Mouse (Mus musculus) midbrain, embryonic 14.5 days (tissue): ENCODE results near the gene Hspbp1. TPM values are rescaled to one million over a fixed set of nuclear protein-coding genes. Genes with fewer than 3 reads are reported as not detected.

ENCODE experiments used
- ATAC-seq: fragments of 200-750 bp; cut with Nextera tagmentation; 2 replicates; pipeline ENCODE4 v1.8.0; 2017; ENCODE audit warnings: moderate number of reproducible peaks, moderate library complexity; ENCODE audit not compliant: low FRiP score, low TSS enrichment
- DNase-seq: peaks from one replicate; pipeline ENCODE4 v3.0.0-alpha.2; 2015
- H3K27ac ChIP-seq: fragments of 300-500 bp; sonication (generic); replicated peaks from 2 replicates; pipeline ENCODE4 v1.5.1; 2014; ENCODE audit warnings: mild to moderate bottlenecking, low read depth, low read length, moderate library complexity
- H3K27me3 ChIP-seq: fragments of 300-500 bp; sonication (generic); 2 replicates; pipeline ENCODE4 v1.6.1; 2014; ENCODE audit warnings: low read length, control low read depth, mixed read lengths; ENCODE audit not compliant: control insufficient read depth, insufficient read depth
- H3K36me3 ChIP-seq: fragments of 300-500 bp; sonication (generic); 2 replicates; pipeline ENCODE4 v1.6.1; 2014; ENCODE audit warnings: low read length, control low read depth; ENCODE audit not compliant: control insufficient read depth, insufficient read depth
- H3K4me1 ChIP-seq: fragments of 300-500 bp; sonication (generic); 2 replicates; pipeline ENCODE4 v1.6.1; 2014; ENCODE audit warnings: mild to moderate bottlenecking, antibody characterized with exemption, low read length, control low read depth; ENCODE audit not compliant: control insufficient read depth, insufficient read depth
- H3K4me2 ChIP-seq: fragments of 300-500 bp; sonication (generic); 2 replicates; pipeline ENCODE4 v1.6.1; 2014; ENCODE audit warnings: mild to moderate bottlenecking, low read length, moderate library complexity
- H3K4me3 ChIP-seq: fragments of 300-500 bp; sonication (generic); replicated peaks from 2 replicates; pipeline ENCODE4 v1.5.1; 2014; ENCODE audit warnings: low read depth, low read length
- H3K9ac ChIP-seq: fragments of 300-500 bp; sonication (generic); replicated peaks from 2 replicates; pipeline ENCODE4 v1.6.1; 2014; ENCODE audit warnings: mild to moderate bottlenecking, low read length, moderate library complexity
- H3K9me3 ChIP-seq: fragments of 300-500 bp; sonication (generic); 2 replicates; pipeline ENCODE4 v1.6.1; 2016; ENCODE audit warnings: low read length, control low read depth, mixed read lengths; ENCODE audit not compliant: control insufficient read depth
- WGBS: fragments of 180-500 bp; shearing (Covaris S2); extraction: QIAGEN DNeasy Blood & Tissue Kit; methylation state at CpG from one replicate; pipeline ENCODE4 v1.1.7; 2014; 5-methylcytosine and 5-hydroxymethylcytosine counted together
- polyA plus RNA-seq: library from polyadenylated mRNA; unstranded; fragments of >200 nt; fragmentation: Nextera tagmentation; extraction: Ambion mirVana; gene quantifications from 2 replicates; pipeline ENCODE4 v1.2.1, GENCODE M21; 2014

Gene Hspbp1
- polyA plus RNA-seq, 1 experiment from 2014 or later, result 136 TPM

DNA sequence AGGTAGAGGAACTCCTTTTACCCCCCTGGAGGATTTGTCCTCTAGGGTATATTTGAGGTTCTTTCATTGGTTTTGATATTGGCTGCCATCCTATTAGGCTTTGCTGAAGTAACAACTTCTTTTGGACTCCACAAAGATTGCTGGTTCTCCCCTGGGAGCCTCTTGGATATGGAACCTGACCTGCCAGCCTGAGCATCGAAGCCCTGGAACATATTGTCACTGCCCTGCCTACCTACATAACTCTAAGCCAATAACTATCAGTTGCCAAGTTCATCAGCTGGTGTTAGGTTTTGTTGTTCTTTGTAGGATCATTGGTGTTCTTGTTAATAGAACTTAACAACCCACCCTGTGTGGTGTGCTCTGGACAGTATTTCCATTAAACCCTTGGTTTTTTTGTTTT, 71.9 kb downstream of the Hspbp1 start:
- no peaks in the 10 kb centered on the region for H3K4me1 ChIP-seq
- 77% methylated on average over 1 of the region's 1 CpGs for WGBS
- no peaks in the 10 kb centered on the region for H3K27me3 ChIP-seq
- ATAC-seq (no peak), DNase-seq (no peak)
- H3K9ac ChIP-seq, result no peak overlapping the region
- H3K27ac ChIP-seq, result no peak overlapping the region
- no peaks in the 10 kb centered on the region for H3K9me3 ChIP-seq
- H3K36me3 ChIP-seq, result no peaks in the 10 kb centered on the region
- H3K4me3 ChIP-seq, result no peak overlapping the region
- no peak overlapping the region for H3K4me2 ChIP-seq

DNA sequence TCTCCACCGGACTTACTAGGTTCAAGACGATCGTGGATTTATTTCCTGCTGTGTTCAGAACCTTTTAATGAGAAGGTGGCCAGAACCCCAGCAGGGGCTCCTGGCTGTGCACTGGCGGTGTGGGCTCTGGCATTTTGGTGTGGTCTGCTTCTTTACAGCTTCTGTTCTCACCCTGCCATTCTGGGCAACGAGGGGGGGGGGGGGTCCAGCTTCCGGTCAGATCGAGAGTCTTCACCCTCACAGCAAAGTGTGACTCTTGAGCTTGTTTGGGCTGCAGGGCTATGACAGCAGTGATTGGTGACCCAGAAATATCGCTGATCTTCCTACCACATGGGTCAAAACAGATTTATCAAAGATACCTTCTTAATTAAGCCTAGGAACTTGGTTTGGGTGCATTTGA, 72.5 kb downstream of the Hspbp1 start:
- H3K36me3 ChIP-seq, result no peaks in the 10 kb centered on the region
- H3K9me3 ChIP-seq, result no peaks in the 10 kb centered on the region
- no peak for DNase-seq
- no peak overlapping the region for H3K4me3 ChIP-seq
- WGBS, result 67% methylated on average over 8 of the region's 8 CpGs
- no peaks in the 10 kb centered on the region for H3K4me1 ChIP-seq
- ATAC-seq, result no peak
- H3K27me3 ChIP-seq, result no peaks in the 10 kb centered on the region
- H3K9ac ChIP-seq, result no peak overlapping the region
- H3K27ac ChIP-seq, result no peak overlapping the region
- H3K4me2 ChIP-seq, result no peak overlapping the region

DNA sequence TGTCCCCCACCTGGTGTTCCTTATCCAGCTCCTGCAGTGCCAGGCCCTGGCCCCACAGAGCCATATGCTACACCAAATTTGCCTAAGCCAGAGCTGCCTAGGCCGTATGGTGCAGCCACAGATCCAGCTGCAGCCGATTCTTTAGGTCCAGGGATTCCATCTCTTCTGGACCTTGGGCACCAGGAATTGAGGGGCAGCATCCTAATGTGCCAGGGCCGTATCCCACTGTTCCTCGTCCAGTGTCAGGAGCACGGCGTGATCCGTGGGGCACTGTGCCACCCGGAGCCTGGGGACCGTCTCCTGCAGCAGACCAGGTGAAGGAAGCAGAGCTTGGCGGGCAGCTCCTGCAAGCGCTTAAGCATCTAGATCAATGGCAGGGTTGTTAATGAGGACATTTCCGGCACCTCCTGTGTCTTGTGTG, 72.9 kb downstream of the Hspbp1 start:
- Histone ChIP-seq H3K36me3 (no peaks in the 10 kb centered on the region), H3K4me3 (no peak overlapping the region), H3K9me3 (no peaks in the 10 kb centered on the region), H3K27me3 (no peaks in the 10 kb centered on the region), H3K4me2 (no peak overlapping the region), H3K27ac (no peak overlapping the region), H3K9ac (no peak overlapping the region), H3K4me1 (no peaks in the 10 kb centered on the region)
- ATAC-seq (no peak), DNase-seq (no peak)
- 81% methylated on average over 12 of the region's 12 CpGs for whole genome bisulfite sequencing

DNA sequence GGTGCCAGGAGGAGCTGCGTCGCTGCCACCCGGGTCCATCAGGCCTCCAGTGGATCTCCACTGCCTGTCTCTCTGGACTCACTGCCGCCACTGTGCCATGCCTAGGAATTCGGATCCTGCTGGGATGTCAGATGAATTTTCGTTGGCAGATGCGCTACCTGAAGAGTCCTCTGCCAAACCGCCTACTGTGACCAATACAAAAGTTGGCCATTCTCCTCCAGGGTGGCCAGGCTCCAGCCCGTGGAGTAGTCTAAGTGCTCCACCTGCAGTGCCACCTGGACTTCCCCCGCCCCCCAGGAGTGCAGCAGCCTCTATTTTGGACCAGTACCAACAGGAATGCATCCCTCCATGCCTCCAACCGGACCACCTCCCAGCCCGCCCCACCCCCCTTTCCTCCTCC, 73.4 kb downstream of the Hspbp1 start:
- Histone ChIP-seq H3K27ac (no peak overlapping the region), H3K4me2 (no peak overlapping the region), H3K4me1 (no peaks in the 10 kb centered on the region), H3K36me3 (no peaks in the 10 kb centered on the region), H3K27me3 (no peaks in the 10 kb centered on the region), H3K9me3 (no peaks in the 10 kb centered on the region), H3K9ac (no peak overlapping the region), H3K4me3 (no peak overlapping the region)
- no peak for ATAC-seq
- no peak for DNase-seq
- WGBS, result 82% methylated on average over 12 of the region's 12 CpGs

Other genes with a start within 250 kb of the Hspbp1 start
- gene Rdh13, start 239.4 kb downstream of the Hspbp1 start, polyA plus RNA-seq, result 35.5 and 43.1 TPM in 2 replicates
- gene Eps8l1, start 224.4 kb downstream of the Hspbp1 start, polyA plus RNA-seq, result 6.9 and 9.1 TPM in 2 replicates
- 46.2 and 50.7 TPM in 2 replicates for gene Ppp1r12c, start 183.4 kb downstream of the Hspbp1 start, polyA plus RNA-seq
- gene Tnnt1, start 168.7 kb downstream of the Hspbp1 start, polyA plus RNA-seq, result 2.6 and 2.7 TPM in 2 replicates
- gene Tnni3, start 160.8 kb downstream of the Hspbp1 start, polyA plus RNA-seq, result 1.5 and 2.0 TPM in 2 replicates
- gene Dnaaf3, start 152.6 kb downstream of the Hspbp1 start, polyA plus RNA-seq, result 0.58 and 1.4 TPM in 2 replicates
- 106 and 143 TPM in 2 replicates for gene Syt5, start 137.5 kb downstream of the Hspbp1 start, polyA plus RNA-seq
- 0.09 and 0.13 TPM in 2 replicates for gene Ptprh, start 81.0 kb downstream of the Hspbp1 start, polyA plus RNA-seq
- gene Tmem86b, start 53.6 kb downstream of the Hspbp1 start, polyA plus RNA-seq, result 3.2 and 3.7 TPM in 2 replicates
- gene Ppp6r1, start 26.0 kb downstream of the Hspbp1 start, polyA plus RNA-seq, result 8.7 and 11.2 TPM in 2 replicates
- gene Brsk1, start 5.5 kb upstream of the Hspbp1 start, polyA plus RNA-seq, result 10.0 and 10.8 TPM in 2 replicates
- 0.12 and 0.42 TPM in 2 replicates for gene Tmem150b, start 40.2 kb upstream of the Hspbp1 start, polyA plus RNA-seq
- 56.2 and 67.0 TPM in 2 replicates for gene Kmt5c, start 55.0 kb upstream of the Hspbp1 start, polyA plus RNA-seq
- 10.2 and 13.0 TPM in 2 replicates for gene Cox6b2, start 68.0 kb upstream of the Hspbp1 start, polyA plus RNA-seq
- gene Fam71e2, start 86.2 kb upstream of the Hspbp1 start, polyA plus RNA-seq, result not detected in 2 replicates
- 0.17 and 0.43 TPM in 2 replicates for gene Il11, start 97.8 kb upstream of the Hspbp1 start, polyA plus RNA-seq
- not detected in 2 replicates for gene Tmem190, start 97.9 kb upstream of the Hspbp1 start, polyA plus RNA-seq
- 2.7 and 3.5 TPM in 2 replicates for gene Tmem238, start 104.6 kb upstream of the Hspbp1 start, polyA plus RNA-seq
- 149 and 188 TPM in 2 replicates for gene Rpl28, start 107.8 kb upstream of the Hspbp1 start, polyA plus RNA-seq
- 290 and 338 TPM in 2 replicates for gene Ube2s, start 127.5 kb upstream of the Hspbp1 start, polyA plus RNA-seq
- gene Shisa7, start 159.6 kb upstream of the Hspbp1 start, polyA plus RNA-seq, result 14.0 and 19.4 TPM in 2 replicates
- gene Isoc2b, start 185.2 kb upstream of the Hspbp1 start, polyA plus RNA-seq, result 3.5 and 6.6 TPM in 2 replicates
- 0.43 and 0.54 TPM in 2 replicates for gene Isoc2a, start 192.1 kb upstream of the Hspbp1 start, polyA plus RNA-seq
- 0.55 TPM in 1 of 2 replicates, not detected in the other for gene Gm36210, start 221.4 kb upstream of the Hspbp1 start, polyA plus RNA-seq
- 4.6 and 5.1 TPM in 2 replicates for gene Zfp628, start 230.1 kb upstream of the Hspbp1 start, polyA plus RNA-seq
- gene Nat14, start 237.0 kb upstream of the Hspbp1 start, polyA plus RNA-seq, result 24.0 and 28.9 TPM in 2 replicates
- gene Ssc5d, start 240.7 kb upstream of the Hspbp1 start, polyA plus RNA-seq, result 0.12 and 0.84 TPM in 2 replicates